Mouse (Mus musculus) erythroblast, embryonic 14.5 days (primary cell): ENCODE data around the gene Atxn7.

Source experiments
- GATA1 ChIP-seq: IDR thresholded peaks from 2 replicates; pipeline ENCODE4 v1.6.1; 2012; ENCODE audit warnings: low read length, inconsistent platforms, mixed read lengths
- TAL1 ChIP-seq: IDR thresholded peaks from 3 replicates; pipeline ENCODE4 v1.6.1; 2012; ENCODE audit warnings: low read length, inconsistent platforms, mixed read lengths

GRCm38 (mm10) chr14:13981286-13981685 is 20.0 kb downstream of the Atxn7 start:
- no peak for TF ChIP-seq TAL1
- no peak for TF ChIP-seq GATA1
